Mouse (Mus musculus): Measurements from ENCODE around the gene Tnxb. TPM values are rescaled to one million over a fixed set of nuclear protein-coding genes. Genes with fewer than 3 reads are reported as not detected.

Tnxb gene
- polyA plus RNA-seq, 1 experiment: 34.1 TPM

DNA sequence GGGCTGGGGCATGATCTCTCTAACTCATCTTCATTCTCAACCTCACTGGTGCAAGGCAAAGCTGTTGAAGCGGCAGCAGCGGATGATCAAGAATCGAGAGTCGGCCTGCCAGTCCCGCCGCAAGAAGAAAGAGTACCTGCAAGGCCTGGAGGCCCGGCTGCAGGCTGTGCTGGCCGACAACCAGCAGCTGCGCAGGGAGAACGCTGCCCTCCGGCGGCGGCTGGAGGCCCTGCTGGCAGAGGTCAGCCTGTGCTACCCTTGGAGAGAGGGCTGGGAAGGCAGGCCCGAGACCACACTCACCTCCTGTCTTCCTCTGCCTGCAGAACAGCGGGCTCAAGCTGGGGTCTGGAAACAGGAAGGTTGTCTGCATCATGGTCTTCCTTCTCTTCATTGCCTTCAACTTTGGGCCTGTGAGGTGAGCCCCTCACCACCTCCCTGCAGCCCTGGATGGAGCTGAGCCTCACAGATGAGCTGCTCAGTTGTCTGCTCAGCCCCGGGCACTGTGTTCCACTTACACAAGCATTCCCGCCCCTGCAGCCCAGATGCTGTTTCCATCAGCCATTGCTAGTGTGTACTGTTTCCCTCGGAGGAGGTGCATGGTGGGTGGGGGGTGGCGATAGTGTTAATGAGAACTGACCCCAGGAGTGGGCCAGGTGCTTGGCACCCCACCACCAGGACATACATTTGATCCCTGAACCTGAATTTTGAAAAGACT is 18.7 kb upstream of the Tnxb start:
- TF ChIP-seq POLR2A (IDR thresholded peaks at IDR 0.05; ENCODE audit: low read depth, low read length) (no peak), CTCF (IDR thresholded peaks at IDR 0.05; ENCODE audit: extremely low read depth, insufficient read depth, insufficient read length, insufficient replicate concordance) (peak; percentile 56; the same call in 1 of the 2 replicates)
- WGBS: 67% methylated on average over 19 of the region's 19 CpGs
- no peak overlapping the region for H3K27ac ChIP-seq (ENCODE audit: insufficient read depth, low read length)
- no peak overlapping the region for H3K4me3 ChIP-seq (ENCODE audit: extremely low read depth, insufficient read depth, insufficient read length)
- peaks cover 38% of the 10 kb centered on the region for H3K36me3 ChIP-seq (ENCODE audit: control insufficient read depth, insufficient read depth, low read length)
- no peaks in the 10 kb centered on the region for H3K27me3 ChIP-seq (ENCODE audit: control insufficient read depth, insufficient read depth, low read length)
- DNase-seq (ENCODE audit: low read depth in 1 of 2, low spot score in 2 of 2): no peak
- H3K4me1 ChIP-seq (ENCODE audit: control insufficient read depth, insufficient read depth, insufficient read length): peaks cover 15% of the 10 kb centered on the region; the same call in 1 of the 2 replicates

DNA sequence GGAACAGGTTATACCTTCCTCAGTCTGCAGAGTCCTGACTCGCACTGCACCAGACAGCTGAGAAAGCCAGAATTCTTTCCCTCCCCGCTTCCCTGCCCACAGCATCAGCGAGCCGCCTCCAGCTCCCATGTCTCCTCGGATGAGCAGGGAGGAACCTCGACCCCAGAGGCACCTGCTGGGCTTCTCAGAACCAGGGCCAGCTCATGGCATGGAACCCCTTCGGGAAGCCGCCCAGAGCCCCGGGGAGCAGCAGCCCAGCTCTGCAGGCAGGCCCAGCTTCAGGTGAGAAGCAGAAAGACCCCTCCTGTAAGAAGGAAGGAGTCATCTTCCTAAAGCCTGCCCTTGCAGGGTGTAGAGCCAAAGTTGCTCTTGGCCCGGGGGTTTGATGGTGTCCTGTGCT is 17.8 kb upstream of the Tnxb start:
- H3K4me1 ChIP-seq (ENCODE audit: control insufficient read depth, insufficient read depth, insufficient read length): peaks cover 14% of the 10 kb centered on the region; the same call in 1 of the 2 replicates
- no peak overlapping the region for H3K27ac ChIP-seq (ENCODE audit: insufficient read depth, low read length)
- H3K36me3 ChIP-seq (ENCODE audit: control insufficient read depth, insufficient read depth, low read length): peaks cover 38% of the 10 kb centered on the region
- H3K4me3 ChIP-seq (ENCODE audit: extremely low read depth, insufficient read depth, insufficient read length): no peak overlapping the region
- WGBS: 94% methylated on average over 10 of the region's 10 CpGs
- DNase-seq (ENCODE audit: low read depth in 1 of 2, low spot score in 2 of 2): no peak
- TF ChIP-seq POLR2A (IDR thresholded peaks at IDR 0.05; ENCODE audit: low read depth, low read length): no peak
- no peak for TF ChIP-seq CTCF (IDR thresholded peaks at IDR 0.05; ENCODE audit: extremely low read depth, insufficient read depth, insufficient read length, insufficient replicate concordance)
- no peaks in the 10 kb centered on the region for H3K27me3 ChIP-seq (ENCODE audit: control insufficient read depth, insufficient read depth, low read length)

DNA sequence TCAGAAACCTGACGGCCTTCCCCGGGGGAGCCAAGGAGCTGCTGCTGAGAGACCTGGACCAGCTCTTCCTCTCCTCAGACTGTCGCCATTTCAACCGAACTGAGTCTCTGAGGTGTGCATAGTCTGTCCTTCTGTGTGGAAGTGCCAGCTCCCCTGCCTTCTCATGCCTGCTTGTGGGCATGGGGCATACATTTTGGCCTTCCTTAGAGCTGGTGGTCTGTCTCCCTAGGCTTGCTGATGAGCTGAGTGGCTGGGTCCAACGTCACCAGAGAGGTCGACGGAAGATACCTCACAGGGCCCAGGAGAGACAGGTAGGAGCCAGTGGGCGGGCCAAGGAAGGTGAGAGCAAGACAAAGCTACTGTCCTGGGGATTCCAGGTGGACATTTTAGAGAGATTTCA is 17.4 kb upstream of the Tnxb start:
- Histone ChIP-seq H3K4me3 (ENCODE audit: extremely low read depth, insufficient read depth, insufficient read length) (no peak overlapping the region), H3K36me3 (ENCODE audit: control insufficient read depth, insufficient read depth, low read length) (peaks cover 38% of the 10 kb centered on the region), H3K27me3 (ENCODE audit: control insufficient read depth, insufficient read depth, low read length) (no peaks in the 10 kb centered on the region), H3K27ac (ENCODE audit: insufficient read depth, low read length) (no peak overlapping the region), H3K4me1 (ENCODE audit: control insufficient read depth, insufficient read depth, insufficient read length) (peaks cover 13% of the 10 kb centered on the region; the same call in 1 of the 2 replicates)
- DNase-seq (ENCODE audit: low read depth in 1 of 2, low spot score in 2 of 2): no peak
- 95% methylated on average over 8 of the region's 8 CpGs for WGBS
- TF ChIP-seq POLR2A (IDR thresholded peaks at IDR 0.05; ENCODE audit: low read depth, low read length) (no peak), CTCF (IDR thresholded peaks at IDR 0.05; ENCODE audit: extremely low read depth, insufficient read depth, insufficient read length, insufficient replicate concordance) (no peak)

DNA sequence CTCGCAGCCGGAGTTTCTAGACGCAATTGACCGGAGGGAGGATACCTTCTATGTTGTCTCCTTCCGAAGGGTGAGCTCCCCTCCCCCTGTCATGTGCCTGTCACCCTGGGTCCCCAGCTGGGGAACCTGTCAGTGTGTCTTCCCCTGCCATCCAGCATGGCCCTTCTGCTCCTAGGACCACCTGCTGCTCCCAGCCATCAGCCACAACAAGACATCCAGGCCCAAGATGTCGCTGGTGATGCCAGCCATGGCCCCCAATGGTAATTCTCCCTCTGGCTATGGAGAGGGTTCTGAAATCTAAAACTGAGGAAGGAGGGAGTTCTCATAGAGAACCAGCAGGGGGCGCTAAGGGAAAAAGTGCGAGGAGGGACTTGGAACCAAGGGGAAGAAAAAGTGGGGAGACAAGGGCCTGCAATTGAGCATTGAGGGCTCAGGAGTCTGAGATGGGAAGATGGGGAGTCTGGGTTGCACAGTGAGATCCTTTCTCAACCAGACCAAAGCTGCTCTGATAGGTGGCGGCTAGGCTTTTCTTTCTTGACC is 16.5 kb upstream of the Tnxb start:
- H3K4me1 ChIP-seq (ENCODE audit: control insufficient read depth, insufficient read depth, insufficient read length): peaks cover 7% of the 10 kb centered on the region; the same call in 1 of the 2 replicates
- 69% methylated on average over 9 of the region's 9 CpGs for WGBS
- DNase-seq (ENCODE audit: low read depth in 1 of 2, low spot score in 2 of 2): no peak
- H3K36me3 ChIP-seq (ENCODE audit: control insufficient read depth, insufficient read depth, low read length): peaks cover 38% of the 10 kb centered on the region
- TF ChIP-seq CTCF (IDR thresholded peaks at IDR 0.05; ENCODE audit: extremely low read depth, insufficient read depth, insufficient read length, insufficient replicate concordance) (peak; percentile 49; the same call in 1 of the 2 replicates), POLR2A (IDR thresholded peaks at IDR 0.05; ENCODE audit: low read depth, low read length) (no peak)
- H3K4me3 ChIP-seq (ENCODE audit: extremely low read depth, insufficient read depth, insufficient read length): no peak overlapping the region
- no peak overlapping the region for H3K27ac ChIP-seq (ENCODE audit: insufficient read depth, low read length)
- H3K27me3 ChIP-seq (ENCODE audit: control insufficient read depth, insufficient read depth, low read length): no peaks in the 10 kb centered on the region

DNA sequence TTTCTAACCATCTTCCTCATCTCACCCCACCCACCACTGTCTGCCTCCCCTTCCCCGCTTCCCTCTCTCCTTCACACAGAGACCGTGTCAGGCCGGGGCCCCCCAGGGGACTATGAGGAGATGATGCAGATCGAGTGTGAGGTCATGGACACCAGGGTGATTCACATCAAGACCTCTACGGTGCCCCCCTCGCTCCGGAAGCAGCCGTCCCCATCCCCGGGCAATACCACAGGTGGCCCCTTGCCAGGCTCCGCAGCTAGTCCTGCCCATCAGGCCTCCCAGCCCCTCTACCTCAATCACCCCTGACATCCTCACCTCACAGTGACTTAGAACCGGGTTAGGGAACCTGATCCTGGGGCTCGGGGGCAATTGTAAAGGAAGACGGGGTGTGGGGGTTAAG is 15.9 kb upstream of the Tnxb start:
- no peak for TF ChIP-seq POLR2A (IDR thresholded peaks at IDR 0.05; ENCODE audit: low read depth, low read length)
- TF ChIP-seq CTCF (IDR thresholded peaks at IDR 0.05; ENCODE audit: extremely low read depth, insufficient read depth, insufficient read length, insufficient replicate concordance): no peak

DNA sequence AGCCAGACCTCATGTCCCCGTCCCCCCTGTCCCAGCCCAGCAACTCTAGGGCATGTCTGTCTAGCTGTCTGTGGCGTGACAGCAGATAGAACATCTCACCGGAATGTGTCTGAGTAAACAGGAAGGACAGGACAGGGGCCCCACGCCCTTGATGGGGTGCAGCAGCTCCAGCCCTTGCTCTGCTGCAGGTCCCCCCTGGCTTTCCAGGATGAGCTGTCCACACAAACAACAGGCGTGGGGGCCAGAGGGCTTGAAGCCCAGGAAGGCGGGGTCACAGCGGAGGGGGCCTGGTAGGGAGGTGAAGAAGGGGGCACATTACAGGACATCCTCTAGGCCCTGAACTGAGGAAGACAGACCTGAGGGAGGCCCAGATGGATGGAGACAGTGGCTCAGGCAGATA is 15.2 kb upstream of the Tnxb start:
- 80% methylated on average over 7 of the region's 7 CpGs for WGBS
- Histone ChIP-seq H3K4me1 (ENCODE audit: control insufficient read depth, insufficient read depth, insufficient read length) (no peaks in the 10 kb centered on the region; the same call in 1 of the 2 replicates), H3K27me3 (ENCODE audit: control insufficient read depth, insufficient read depth, low read length) (no peaks in the 10 kb centered on the region), H3K36me3 (ENCODE audit: control insufficient read depth, insufficient read depth, low read length) (peaks cover 35% of the 10 kb centered on the region), H3K27ac (ENCODE audit: insufficient read depth, low read length) (peak overlapping the region; percentile 10; the same call in 1 of the 2 replicates), H3K4me3 (ENCODE audit: extremely low read depth, insufficient read depth, insufficient read length) (no peak overlapping the region)
- TF ChIP-seq POLR2A (IDR thresholded peaks at IDR 0.05; ENCODE audit: low read depth, low read length) (no peak), CTCF (IDR thresholded peaks at IDR 0.05; ENCODE audit: extremely low read depth, insufficient read depth, insufficient read length, insufficient replicate concordance) (no peak)
- no peak for DNase-seq (ENCODE audit: low read depth in 1 of 2, low spot score in 2 of 2)

More for the DNA sequence above, 15.9 kb upstream of the Tnxb start:
- DNase-seq (ENCODE audit: low read depth in 1 of 2, low spot score in 2 of 2): no peak
- H3K36me3 ChIP-seq (ENCODE audit: control insufficient read depth, insufficient read depth, low read length): peaks cover 38% of the 10 kb centered on the region
- no peaks in the 10 kb centered on the region for H3K27me3 ChIP-seq (ENCODE audit: control insufficient read depth, insufficient read depth, low read length)
- H3K27ac ChIP-seq (ENCODE audit: insufficient read depth, low read length): no peak overlapping the region
- H3K4me1 ChIP-seq (ENCODE audit: control insufficient read depth, insufficient read depth, insufficient read length): peaks cover 4% of the 10 kb centered on the region; the same call in 1 of the 2 replicates
- no peak overlapping the region for H3K4me3 ChIP-seq (ENCODE audit: extremely low read depth, insufficient read depth, insufficient read length)
- 95% methylated on average over 13 of the region's 13 CpGs for WGBS

DNA sequence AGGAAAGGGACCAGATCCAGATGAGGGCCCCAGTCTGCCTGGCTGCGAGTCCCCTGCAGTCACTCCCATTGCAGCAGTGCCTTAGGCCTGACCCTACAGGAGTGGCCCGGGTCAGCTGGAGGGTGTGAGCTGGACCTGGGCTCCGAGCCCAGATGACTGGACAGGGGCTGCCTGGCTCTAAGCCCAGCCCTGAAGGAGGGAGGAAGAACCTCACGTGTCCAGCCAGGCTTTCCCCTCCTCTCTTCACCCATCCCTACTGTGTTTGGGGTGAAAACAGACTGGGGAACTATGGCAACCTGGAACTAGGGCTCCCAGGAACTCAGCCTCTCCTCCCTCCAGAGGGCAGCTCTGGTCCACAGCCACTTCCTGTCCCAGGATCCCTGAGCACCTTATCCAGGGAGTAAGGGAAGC is 14.7 kb upstream of the Tnxb start:
- H3K27ac ChIP-seq (ENCODE audit: insufficient read depth, low read length): no peak overlapping the region
- H3K4me1 ChIP-seq (ENCODE audit: control insufficient read depth, insufficient read depth, insufficient read length): no peaks in the 10 kb centered on the region; the same call in 1 of the 2 replicates
- WGBS: 87% methylated on average over 4 of the region's 4 CpGs
- H3K4me3 ChIP-seq (ENCODE audit: extremely low read depth, insufficient read depth, insufficient read length): no peak overlapping the region
- TF ChIP-seq POLR2A (IDR thresholded peaks at IDR 0.05; ENCODE audit: low read depth, low read length): no peak
- no peak for TF ChIP-seq CTCF (IDR thresholded peaks at IDR 0.05; ENCODE audit: extremely low read depth, insufficient read depth, insufficient read length, insufficient replicate concordance)
- peaks cover 32% of the 10 kb centered on the region for H3K36me3 ChIP-seq (ENCODE audit: control insufficient read depth, insufficient read depth, low read length)
- no peak for DNase-seq (ENCODE audit: low read depth in 1 of 2, low spot score in 2 of 2)
- peaks cover 3% of the 10 kb centered on the region; the same call in 1 of the 2 replicates for H3K27me3 ChIP-seq (ENCODE audit: control insufficient read depth, insufficient read depth, low read length)

Data from spleen, adult 2 months (tissue).